In the genomic region with DNA sequence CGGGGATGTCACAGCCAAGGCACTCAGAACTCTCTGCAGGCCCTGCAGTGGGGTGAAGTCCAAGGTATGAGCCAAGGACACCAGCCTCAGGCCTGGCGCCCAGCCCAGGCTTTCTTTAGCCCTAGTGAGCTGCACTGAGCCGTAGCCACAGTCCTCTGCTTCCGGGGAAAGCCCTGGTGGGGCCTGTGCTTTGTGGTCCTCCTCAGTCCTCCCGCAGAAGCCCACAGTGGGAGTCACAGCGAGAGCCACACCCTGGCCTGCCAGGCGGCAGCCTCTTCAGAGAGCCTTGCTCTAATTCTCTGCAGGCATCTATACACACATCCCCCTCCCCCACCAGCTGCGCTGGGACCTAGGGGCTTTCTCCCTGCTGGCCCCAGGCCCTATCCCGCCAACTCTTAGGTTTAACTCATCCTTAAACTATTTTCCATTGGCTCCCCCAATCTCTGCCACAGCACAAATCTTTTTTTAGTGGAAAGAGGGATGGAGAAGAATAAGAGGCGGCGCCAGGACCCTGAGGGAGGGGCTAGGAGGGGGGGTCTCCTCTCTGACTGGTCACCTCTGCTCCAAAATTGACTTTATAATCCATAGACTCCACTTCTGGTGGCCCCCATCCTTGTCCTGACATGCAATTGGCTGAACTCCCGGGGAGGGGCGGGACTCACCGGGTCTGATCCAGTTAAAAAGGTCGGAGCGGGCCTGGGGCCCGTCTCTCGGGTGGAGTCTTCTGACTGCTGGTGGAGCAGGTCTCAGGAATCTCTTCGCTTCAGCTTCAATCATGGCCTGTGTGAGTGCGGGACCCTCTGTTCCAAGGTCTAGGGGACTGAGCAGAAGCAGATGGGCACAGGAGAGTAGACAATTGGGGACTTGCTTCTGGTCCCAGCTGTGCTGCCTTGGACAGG, we compare ENCODE assay signal across 8 mouse cellular contexts. TPM values are rescaled to one million over a fixed set of nuclear protein-coding genes. Genes with fewer than 3 reads are reported as not detected.
DNase-seq lines count a peak whose midpoint lies in the region; ATAC-seq lines count a peak whose summit lies in the region.

A gene (plus strand): TSS at position 705 of the 899 bp plus-strand sequence.

- peak; percentile 88 for DNase-seq in R1 (ENCODE audit: low read depth, low spot score)
- DNase-seq in cerebellum, adult 9-10 months, result peak; percentile 84
- DNase-seq in forelimb bud, embryonic 11.5 days (ENCODE audit: low read depth, low spot score), result peak; percentile 90
- DNase-seq in hindbrain, embryonic 11.5 days (ENCODE audit: low spot score), result peak; percentile 74
- peak; percentile 58 to 70 for DNase-seq in layer of hippocampus, postnatal 10 days (ENCODE audit: low spot score in 2 of 2)
- DNase-seq in lung, postnatal 14 days, result peak; percentile 87
- DNase-seq in ovary, postnatal 36 days (ENCODE audit: low spot score), result peak; percentile 87
- DNase-seq in urinary bladder, postnatal 14 days (ENCODE audit: low spot score), result peak; percentile 87

- H3K4me1 ChIP-seq in hindbrain, embryonic 11.5 days (replicated peaks; ENCODE audit: control insufficient read depth, insufficient read depth, low read length), result peaks cover 8% of the 10 kb centered on the region

- peak within 1 kb of the TSS; percentile 49; the same call in 1 of the 2 replicates for H3K9ac ChIP-seq in hindbrain, embryonic 11.5 days (ENCODE audit: low read depth, low read length)

- peak; percentile 48 for ATAC-seq in hindbrain, embryonic 11.5 days (ENCODE audit: low FRiP score)

- H3K27ac ChIP-seq in hindbrain, embryonic 11.5 days (ENCODE audit: low read depth, low read length), result 0 out of 2 replicates have a peak within 1 kb of the TSS, but pooled peaks have one; percentile 7

- 0 out of 2 replicates have a peak, but pooled peaks cover 2% of the 10 kb centered on the region for H3K27me3 ChIP-seq in hindbrain, embryonic 11.5 days (ENCODE audit: control insufficient read depth, insufficient read depth, low read length)

- H3K4me3 ChIP-seq in hindbrain, embryonic 11.5 days (ENCODE audit: low read depth, low read length), result peak within 1 kb of the TSS; percentile 27

- H3K36me3 ChIP-seq in hindbrain, embryonic 11.5 days (ENCODE audit: control insufficient read depth, insufficient read depth, low read length), result no peaks in the 10 kb centered on the region

- WGBS in hindbrain, embryonic 11.5 days, result 4% methylated on average over 20 of the region's 20 CpGs

- peak within 1 kb of the TSS; percentile 65 for H3K4me2 ChIP-seq in hindbrain, embryonic 11.5 days (replicated peaks; ENCODE audit: low read depth, low read length)

- no peaks in the 10 kb centered on the region for H3K9me3 ChIP-seq in hindbrain, embryonic 11.5 days (ENCODE audit: control insufficient read depth, low read length)

RNA-seq across cellular contexts. Expression of the gene that starts here (rescaled TPM):
- 390 and 438 TPM in 2 replicates for polyA plus RNA-seq in hindbrain, embryonic 11.5 days (2014; fragmentation: Nextera tagmentation; extraction: Ambion mirVana)
- total RNA-seq in layer of hippocampus, postnatal 10 days (2021), result 10 to 100 TPM; 31.2 to 37.7 TPM

Comparison
In these comparisons a context has a peak if more than half of its experiments do, and no peak if none do; other contexts are left out.
1. Peak in every context shown above with its lines: DNase-seq, ATAC-seq, H3K4me3 ChIP-seq and H3K27ac ChIP-seq.